Mouse (Mus musculus) adipocyte (in vitro differentiated cells): ENCODE results near the gene Nfkb1.
A peak's percentile ranks its signal among the peaks of the same experiment; 100 is the strongest.

Source experiments
- DNase-seq: peaks from one replicate; pipeline ENCODE4 v3.0.0-alpha.2; 2016; ENCODE audit warnings: low spot score

The Nfkb1 gene

GRCm38 (mm10) chr3:135670869-135671268 lies 20.5 kb downstream of the Nfkb1 start:
- peak; percentile 43 for DNase-seq

DNA sequence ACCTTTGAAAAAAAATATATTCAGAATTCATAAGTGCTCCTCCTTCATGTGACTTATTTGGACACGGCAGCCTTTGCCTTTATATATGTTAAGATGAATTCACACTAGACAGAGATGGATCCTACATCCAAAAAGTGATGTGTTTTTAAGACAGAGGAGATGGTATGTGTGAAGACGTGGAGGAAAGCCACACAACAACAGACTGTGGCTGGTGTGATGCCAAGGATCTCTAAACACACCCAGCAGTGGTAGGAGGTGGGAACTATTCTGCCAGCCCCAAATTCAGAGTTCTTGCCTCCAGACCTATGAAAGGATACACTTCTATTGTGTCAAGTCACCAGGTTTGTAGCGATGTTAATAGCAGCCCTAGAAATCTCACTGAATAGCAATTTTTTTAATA lies 24.3 kb downstream of the Nfkb1 start:
- no peak for DNase-seq

DNA sequence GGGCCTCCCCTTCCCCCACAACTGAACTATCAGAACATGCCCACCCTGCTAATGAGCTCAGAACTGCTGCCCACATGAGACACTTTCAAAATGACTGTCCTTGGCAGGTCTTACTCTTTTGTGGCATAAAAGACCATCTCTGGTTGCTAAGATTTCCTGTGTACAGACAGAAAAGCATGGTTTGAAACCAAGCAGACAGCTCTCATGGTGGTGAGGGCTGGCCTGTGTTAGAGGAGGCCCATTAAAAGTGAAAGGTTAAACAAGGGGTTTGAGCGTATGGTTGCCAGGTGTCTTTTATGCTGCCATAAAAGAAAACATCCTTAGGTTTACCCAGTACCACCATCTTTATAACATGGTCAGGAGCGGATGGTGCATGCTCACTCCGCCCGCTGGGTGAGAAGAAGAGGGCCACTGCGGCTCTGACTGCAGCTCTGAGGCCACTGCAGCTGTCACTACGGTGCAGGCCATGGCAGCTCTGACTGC lies 25.5 kb downstream of the Nfkb1 start:
- DNase-seq, result no peak

DNA sequence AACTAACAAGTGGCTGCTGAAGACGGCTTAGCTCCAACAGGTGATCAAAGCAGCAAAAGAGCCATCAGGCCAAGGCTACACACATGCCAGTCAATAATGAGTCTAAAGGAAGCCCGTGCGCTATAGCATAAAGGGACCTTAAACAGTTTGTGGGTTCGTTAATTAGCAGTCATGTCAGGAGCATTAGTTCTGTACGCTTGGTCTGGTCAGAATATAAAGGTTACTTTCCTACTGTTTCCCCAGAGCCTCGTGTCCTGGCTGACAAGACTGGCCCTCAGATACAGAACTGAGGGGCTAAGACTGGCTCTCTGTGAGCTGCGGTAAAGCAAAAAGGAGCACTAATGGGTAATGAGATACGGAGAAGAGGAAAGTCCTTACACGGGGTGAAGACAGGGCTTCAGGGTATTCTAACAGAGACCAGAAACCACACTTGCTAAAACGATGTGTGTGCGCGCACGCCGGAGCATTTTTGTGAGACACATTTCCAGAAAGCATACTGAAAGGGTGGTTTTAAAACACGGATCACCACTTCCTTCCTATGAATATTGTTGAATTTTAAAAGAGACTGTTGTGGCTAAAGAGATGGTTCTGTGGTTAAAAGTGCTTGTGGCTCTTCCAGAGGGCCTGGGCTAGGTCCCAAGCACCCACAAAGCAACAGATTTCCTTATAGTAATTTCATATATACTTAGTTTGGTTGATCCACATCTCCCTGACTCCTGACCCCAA lies 29.0 kb downstream of the Nfkb1 start:
- no peak for DNase-seq

DNA sequence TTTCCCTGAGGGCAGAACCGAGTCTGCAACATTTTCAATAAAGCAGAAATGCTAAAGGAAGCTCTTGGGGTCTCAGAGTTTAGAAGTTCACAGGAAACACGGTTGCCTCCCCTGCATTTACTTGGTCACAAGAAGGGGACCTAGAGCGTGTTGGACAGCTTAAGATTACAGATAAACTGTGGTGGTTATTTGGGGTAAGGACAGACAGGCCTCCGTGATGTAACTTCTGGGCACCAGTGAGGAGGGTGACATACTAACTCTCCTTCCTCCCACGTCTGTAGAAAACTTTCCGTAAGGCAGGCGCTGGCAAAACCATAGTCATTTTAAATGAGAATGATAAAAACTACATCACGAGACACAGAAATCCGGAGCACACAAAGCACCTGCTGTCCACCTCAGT lies 29.6 kb downstream of the Nfkb1 start:
- DNase-seq, result no peak

GRCm38 (mm10) chr3:135658540-135659097 lies 32.7 kb downstream of the Nfkb1 start:
- no peak for DNase-seq

GRCm38 (mm10) chr3:135656156-135656555 lies 35.2 kb downstream of the Nfkb1 start:
- DNase-seq, result no peak

DNA sequence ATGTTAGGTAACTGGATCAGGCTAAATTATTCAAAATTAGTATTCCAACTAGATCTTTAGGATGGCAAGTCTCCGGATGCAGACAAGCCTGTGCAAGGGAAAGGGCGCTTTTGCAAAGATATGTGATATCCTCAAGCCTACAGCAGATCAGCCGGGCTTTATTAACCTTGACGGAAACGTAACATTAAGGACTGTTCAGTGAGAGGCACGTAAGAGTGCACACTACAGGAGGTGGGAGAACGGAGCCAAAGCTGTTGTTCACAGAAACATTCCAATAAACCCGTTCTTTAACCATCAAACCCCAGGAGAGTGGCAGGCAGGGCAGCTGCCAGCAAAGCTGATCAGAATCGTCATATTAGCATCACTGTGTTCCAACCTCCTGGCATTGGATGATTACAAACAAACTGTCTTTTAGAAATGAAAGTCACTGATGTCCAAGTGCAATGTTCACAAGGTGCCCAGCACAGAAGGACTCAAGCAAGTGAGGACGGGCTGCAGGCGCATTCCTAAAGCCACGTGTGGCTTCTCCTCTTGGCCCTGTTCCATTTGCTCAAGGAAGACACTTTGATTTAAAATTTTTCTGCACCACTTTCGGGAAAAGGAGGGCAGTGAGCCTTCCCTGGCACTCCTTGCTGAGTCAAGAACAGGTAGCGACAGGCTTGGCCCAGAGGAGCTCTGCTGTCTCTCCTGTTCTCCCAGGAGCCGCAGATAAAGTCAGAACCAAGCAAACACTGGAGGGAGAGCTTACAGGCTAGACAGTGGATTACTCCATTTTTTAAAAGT lies 40.4 kb downstream of the Nfkb1 start:
- DNase-seq, result no peak

DNA sequence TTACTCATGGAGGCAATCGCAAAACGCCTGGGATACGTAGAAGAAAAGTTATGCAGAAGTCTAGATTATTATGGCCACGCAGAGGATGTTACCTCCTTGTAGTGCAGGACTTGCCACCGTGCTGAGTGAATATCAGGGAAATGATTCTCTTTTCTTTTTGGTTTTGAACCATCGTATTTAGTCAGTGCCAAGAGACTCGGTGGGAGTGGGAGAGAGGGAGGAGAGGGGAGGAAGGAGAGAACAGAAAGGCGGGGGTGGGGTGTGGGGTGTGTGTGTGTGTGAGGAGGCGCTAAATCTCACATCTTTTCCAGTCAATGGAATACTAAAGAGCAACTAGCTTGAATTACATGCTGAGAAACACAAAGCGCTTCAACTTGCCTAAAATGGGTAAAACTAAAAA lies 41.5 kb downstream of the Nfkb1 start:
- no peak for DNase-seq

- no peak for DNase-seq
These were observed 42.8 kb downstream of the Nfkb1 start for GRCm38 (mm10) chr3:135648501-135648900.

DNA sequence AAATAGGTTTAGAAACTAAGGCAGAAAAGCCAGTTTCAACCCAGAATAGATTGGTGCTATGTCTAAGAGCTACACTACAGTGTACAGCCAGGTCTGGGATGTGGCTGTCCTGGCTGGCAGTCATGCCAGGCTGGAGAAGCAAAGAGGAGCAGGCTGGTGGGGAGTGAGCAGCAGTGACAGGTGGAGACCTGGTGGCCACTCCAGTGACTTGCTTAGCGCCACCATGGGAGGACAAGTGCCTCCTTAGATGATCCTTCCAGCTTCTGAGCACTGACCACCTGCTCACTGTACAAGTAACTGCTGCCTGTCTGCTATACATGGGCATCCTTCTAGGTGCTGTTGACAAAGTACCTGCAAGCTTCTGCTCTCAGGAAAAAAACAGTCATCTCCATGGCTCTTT lies 44.7 kb downstream of the Nfkb1 start:
- no peak for DNase-seq

DNA sequence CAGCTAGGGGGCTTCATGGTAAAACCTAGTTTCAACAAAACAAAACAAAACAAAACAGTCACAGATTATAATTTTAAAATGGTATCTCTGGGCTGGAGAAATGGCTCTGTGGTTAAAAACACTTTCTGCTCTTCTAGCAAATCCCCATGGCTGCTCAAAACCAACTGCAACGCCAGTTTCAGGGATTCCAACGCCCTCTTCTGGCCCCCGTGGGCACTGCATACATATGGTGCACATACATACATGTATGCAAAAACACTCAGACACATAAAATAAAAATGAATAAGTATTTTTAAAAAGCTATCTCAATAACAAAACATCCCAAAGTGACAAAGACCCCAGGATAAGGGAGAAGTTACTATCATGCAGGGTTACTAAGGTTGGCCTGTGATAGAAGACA lies 46.4 kb downstream of the Nfkb1 start:
- no peak for DNase-seq

- no peak for DNase-seq
These were observed 49.8 kb downstream of the Nfkb1 start for GRCm38 (mm10) chr3:135641623-135641915.

DNA sequence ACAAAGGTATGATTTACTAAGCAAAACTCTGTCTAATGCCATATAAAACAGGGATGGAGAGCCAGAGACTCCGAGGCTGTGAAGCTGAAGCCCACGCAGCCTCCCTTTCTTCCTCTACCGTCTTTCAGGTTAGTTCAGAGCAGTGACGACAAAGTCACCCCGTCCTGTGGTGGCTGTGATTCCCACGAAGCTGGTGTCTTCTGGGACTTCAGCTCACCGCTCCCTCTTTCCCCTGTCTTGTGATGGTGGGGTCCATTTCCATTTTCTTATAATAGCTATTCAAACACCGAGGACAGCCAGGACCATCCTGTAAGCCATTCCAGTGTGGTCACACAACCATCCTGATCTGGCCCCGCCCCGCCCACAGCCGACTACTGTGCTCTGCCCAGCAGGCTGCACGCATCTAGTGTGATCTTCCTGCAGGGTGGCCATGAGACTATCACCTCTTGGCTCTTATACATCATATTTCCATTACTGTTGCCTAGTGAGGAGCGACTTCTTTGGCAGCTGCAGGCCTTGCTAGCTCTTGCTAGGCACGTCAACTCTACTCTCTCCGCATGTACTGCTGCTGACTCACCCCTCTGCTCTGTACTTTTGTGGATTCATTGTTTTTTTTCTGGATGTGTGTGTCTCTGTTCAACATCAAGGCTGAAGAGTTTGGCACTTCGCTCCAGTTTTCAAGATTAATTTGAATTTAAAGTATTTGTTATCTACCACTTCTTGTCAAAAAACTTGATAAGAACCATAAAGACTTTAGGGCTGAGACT lies 50.3 kb downstream of the Nfkb1 start:
- DNase-seq, result no peak

DNA sequence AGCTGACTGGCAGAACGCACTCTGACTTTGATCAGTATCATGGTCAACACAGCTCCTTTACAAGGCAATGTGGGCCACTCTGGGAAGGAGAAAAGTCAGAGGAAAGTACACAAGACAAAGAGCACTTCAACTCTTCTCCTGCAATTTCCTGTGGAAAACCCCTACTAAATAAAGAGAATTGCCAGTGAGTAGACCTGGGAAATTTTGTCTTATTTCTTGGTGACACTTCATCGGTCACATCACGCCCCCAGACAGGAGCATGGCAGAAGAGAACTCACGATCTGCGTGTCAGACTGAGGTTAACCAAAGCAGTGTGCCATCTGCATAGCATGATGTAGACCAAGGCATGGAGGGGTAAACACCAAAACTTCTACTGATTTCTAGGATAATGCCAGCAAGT lies 51.1 kb downstream of the Nfkb1 start:
- no peak for DNase-seq

- DNase-seq, result no peak
These were observed 53.8 kb downstream of the Nfkb1 start for GRCm38 (mm10) chr3:135637592-135637991.

- no peak for DNase-seq
These were observed 54.9 kb downstream of the Nfkb1 start for GRCm38 (mm10) chr3:135636454-135636853.

- DNase-seq, result no peak
These were observed 55.5 kb downstream of the Nfkb1 start for GRCm38 (mm10) chr3:135635646-135636434.

GRCm38 (mm10) chr3:135635030-135635429 lies 56.3 kb downstream of the Nfkb1 start:
- no peak for DNase-seq

DNA sequence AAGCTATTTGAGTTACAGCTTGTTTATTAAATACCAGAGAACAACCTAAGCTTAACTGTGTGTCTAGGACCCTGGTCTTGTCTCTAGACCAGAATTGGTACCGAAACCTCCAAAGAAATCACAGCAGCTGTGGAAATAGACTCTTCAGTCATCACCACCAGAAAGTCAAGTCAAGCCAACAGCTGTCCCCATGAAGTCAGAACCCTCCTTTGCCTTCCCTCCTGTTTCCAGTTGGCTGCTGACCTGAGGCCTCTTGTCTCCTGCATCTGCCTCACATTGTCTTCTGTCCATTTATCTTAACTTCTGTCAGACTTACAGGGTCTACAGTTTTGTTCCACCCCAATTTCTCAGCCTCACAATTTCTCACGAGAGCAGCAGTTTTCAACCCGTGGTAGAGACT lies 57.1 kb downstream of the Nfkb1 start:
- DNase-seq, result no peak

- DNase-seq, result no peak
These were observed 59.5 kb downstream of the Nfkb1 start for GRCm38 (mm10) chr3:135631856-135632255.

DNA sequence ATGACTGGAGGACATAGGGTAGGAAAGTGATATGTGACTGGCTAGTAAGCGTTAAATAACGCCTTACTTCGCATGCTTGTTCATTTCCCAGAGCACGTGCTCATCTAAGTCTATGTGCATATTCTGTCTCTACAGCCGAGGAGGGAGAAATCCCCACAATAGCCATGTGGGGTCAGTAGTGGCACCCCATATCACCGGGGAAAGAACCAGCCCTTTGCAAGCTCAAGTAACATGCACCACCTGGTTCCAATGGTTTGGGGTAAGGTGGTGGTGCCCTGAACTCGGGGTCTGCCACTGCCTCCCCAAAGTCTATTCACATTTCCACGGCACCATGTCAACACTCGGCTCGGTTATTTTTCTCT lies 60.3 kb downstream of the Nfkb1 start:
- peak; percentile 21 for DNase-seq
